Mouse (Mus musculus) testis, adult 10 weeks (tissue): ENCODE data around the gene Mrgprh. TPM values are rescaled to one million over a fixed set of nuclear protein-coding genes. Genes with fewer than 3 reads are reported as not detected.

ENCODE experiments used
- polyA plus RNA-seq: library from polyadenylated mRNA; stranded (reverse); fragments of 350-450 nt; fragmentation: Illumina TruSeq; extraction: RNeasy Lipid Tissue Mini Kit (QIAGEN cat#74804); gene quantifications from one replicate; pipeline ENCODE4 v1.2.3, GENCODE M21; 2014; ENCODE audit warnings: low read depth, low replicate concordance

Mrgprh gene
- polyA plus RNA-seq, result not detected

DNA sequence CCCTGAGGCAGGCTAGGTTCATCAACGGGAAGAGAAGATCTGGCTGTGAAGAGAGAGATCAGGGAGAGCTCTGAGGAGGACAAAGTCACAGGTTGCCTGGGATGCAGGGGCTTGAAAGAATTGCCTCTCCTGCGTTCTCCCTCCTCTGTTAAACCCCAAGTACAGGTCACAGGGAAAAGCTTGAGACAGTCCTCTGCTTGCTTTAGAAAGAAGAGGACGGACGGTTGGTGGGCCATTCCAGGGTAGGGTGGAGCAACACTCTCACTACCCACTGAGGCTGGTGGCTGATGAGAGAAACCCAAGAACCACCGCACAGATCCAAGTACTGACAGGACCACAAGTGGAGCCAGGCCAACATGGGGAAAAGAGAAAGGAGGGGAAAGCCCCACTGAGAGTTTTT is at the start of gene Mrgprh:
Gene Mrgprh, plus strand, starts transcription at position 301 of the 400 bp plus-strand sequence.

DNA sequence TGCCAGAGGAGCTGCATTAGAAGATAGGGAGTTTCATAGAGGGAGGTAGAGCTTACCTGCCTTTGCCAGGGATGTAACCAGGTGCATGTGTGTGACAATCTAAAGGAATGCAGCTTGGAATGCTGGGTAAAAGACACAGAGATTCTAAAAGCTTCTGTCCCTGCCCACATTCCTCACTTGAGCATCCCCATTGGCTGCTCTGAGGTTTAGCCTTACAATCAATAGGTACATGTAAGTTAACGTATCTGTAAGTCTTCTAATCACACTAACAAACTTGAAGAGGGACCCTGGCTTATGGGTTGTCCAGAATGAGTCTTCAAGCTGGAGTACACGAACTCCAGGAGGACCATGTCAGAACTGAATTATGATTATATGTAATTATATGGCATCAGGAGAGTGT is 7.8 kb upstream of the Mrgprh start, which contains the start of gene Mas1:
Gene Mas1, minus strand, starts transcription at position 101 of the 400 bp plus-strand sequence.

DNA sequence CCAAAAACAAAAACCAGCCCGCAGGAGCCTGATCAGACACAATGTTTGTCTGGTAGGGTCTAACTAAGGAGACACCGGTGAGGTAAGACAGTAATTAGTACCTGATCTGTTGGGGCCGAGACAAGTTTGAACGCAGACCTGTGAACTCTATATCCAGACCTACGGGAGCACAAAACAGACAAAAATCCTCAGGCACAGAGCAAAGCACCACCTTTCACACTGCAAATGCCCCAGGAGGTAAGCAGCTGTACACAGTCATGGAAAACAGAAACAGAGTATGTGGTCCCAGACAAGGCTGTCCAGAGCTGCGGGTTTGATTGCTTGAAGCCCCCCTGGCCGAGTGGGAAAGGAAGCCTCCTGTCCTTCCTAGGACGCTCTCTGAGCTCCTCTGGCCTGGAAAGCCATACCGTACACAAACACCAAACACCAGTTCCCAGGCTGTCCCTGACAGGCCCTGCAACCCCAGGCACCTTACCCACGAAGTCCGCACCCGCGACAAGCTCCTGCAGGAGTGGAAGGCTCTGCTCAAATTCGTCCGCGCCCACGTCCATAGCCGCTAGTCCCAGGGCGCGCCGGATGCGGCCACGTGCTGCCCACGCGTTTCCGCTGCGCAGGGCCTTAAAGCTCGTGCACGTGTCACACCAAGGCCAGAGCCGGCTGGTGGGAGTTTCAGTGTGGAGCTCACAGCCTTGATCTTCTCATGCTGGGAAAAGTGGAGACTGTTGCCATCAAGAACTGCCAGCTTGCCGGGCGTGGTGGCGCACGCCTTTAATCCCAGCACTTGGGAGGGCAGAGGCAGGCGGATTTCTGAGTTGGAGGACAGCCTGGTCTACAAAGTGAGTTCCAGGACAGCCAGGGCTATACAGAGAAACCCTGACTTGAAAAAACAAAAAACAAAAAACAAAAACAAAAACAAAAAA is 33.8 kb downstream of the Mrgprh start, which contains the start of gene Pnldc1:
Gene Pnldc1, minus strand, starts transcription at position 870 of the 920 bp plus-strand sequence.

DNA sequence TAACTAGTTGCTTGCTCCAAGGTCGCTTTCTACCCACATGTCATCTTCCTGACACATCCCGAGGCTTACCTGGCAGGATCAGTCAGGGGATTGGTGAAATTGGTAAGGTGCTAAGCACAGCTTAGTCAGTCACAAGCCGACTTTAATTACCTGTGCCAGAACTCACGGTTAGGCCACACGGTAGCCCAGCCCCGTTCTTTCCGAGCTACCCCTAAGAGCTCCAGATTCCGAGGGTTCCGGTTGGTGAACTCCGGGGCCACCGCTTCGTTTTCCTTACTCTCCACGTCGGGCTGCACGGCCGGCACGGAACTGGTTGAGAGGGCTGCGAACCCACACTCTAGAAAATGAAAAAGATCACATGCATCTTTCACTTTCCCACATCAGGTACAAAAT is 39.6 kb downstream of the Mrgprh start, which contains the start of gene Tcp1:
Gene Tcp1, plus strand, starts transcription at position 214 of the 393 bp plus-strand sequence.

DNA sequence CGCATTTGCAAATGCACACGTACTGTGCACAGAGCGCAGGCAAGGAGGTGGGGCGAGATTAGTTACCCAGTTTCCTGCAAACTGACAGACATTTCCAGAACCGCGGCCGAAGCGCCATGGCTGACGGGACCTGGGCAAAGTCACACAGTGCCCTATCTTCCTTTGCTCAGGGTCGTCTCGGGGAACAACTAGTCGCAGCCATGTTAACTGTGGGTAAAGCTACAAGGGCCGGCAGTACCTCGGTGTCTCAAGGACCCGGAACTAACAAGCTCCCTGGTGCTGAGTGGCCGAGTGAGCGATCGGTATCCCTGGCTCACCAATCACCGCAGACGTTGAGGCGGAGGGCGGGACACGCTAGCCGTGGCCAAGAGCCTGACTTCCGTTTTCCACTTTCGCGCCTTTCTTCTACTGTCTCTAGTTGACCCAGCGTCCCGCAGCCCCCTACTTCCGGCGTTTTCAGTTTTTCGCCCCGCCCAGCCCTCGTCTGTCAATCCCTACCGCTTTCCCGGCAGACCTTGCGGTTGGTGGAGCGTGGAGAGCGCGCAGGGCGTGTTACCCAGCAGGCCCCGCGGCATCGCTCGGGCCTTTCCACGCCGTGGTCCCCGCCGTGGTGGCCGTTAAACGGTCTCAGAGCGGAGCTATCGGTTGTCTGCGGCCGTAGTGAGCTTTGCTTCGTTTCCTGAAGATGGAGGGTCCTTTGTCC is 40.2 kb downstream of the Mrgprh start, which contains the start of gene Mrpl18:
Gene Mrpl18, minus strand, starts transcription at position 465 of the 703 bp plus-strand sequence.

Other genes starting within 250 kb of the Mrgprh start
- gene Slc22a1, start 200.2 kb upstream of the Mrgprh start, polyA plus RNA-seq, result not detected
- 3.2 TPM for gene Igf2r, start 106.4 kb upstream of the Mrgprh start, polyA plus RNA-seq
- 34.0 TPM for gene Mas1, start 7.9 kb upstream of the Mrgprh start, polyA plus RNA-seq
- gene Pnldc1, start 34.2 kb downstream of the Mrgprh start, polyA plus RNA-seq, result 14.2 TPM
- 3,358 TPM for gene Tcp1, start 39.7 kb downstream of the Mrgprh start, polyA plus RNA-seq
- 47.6 TPM for gene Mrpl18, start 40.3 kb downstream of the Mrgprh start, polyA plus RNA-seq
- gene Acat3, start 64.6 kb downstream of the Mrgprh start, polyA plus RNA-seq, result 3.9 TPM
- gene Acat2, start 84.7 kb downstream of the Mrgprh start, polyA plus RNA-seq, result 12.9 TPM
- 40.8 TPM for gene Wtap, start 118.1 kb downstream of the Mrgprh start, polyA plus RNA-seq
- 62.3 TPM for gene Sod2, start 130.8 kb downstream of the Mrgprh start, polyA plus RNA-seq
- gene Gpr31b, start 176.3 kb downstream of the Mrgprh start, polyA plus RNA-seq, result not detected
- gene Tcp10b, start 185.1 kb downstream of the Mrgprh start, polyA plus RNA-seq, result 288 TPM